Mouse (Mus musculus) cerebellum, adult 8-10 months (tissue): ENCODE measurements around the gene Miga1.
"Not testable (repeated sequence)": the region's sequence is repeated elsewhere in the genome, so short reads cannot be mapped to it uniquely, and the experiment has no call there.

ENCODE experiments used
- DNase-seq: peaks from one replicate; pipeline ENCODE4 v3.0.0; 2022

Gene Miga1

DNA sequence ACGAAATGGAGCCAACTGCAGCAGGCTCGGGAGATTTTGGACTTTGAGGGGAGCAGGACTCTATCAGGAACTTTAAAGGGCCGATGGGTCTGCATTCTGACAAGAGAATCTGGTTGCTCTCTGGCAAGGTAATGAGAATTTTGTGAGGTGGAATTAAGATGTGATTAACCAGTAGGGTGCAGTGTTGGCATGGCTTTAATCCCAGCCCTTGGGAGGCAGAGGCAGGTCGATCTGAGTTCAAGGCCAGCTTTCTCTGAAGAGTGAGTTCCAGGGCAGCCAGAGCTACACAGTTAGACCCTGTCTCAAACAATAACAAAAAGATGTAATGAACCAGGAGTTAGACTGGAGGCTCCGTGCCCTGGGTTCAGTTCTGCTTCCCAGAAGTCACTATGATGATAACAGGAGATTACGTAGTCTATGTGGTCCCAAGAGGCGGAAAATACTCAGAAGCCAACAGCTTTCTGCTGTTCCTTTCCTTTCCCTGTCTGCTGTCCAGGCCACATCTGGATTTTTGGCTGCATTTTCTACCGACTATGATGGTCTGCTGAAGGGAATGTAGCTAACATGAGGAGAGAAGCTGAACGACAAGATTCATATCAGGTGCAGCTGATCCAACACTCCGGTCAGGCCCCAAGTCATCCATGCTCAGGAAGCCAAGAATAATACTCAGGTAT, 19.1 kb downstream of the Miga1 start:
- DNase-seq: no peak

GRCm38 (mm10) chr3:152316447-152317173, 23.6 kb downstream of the Miga1 start:
- DNase-seq: not testable (repeated sequence)

GRCm38 (mm10) chr3:152315613-152316012, 24.6 kb downstream of the Miga1 start:
- DNase-seq: peak; percentile 56

- not testable (repeated sequence) for DNase-seq
Observed at GRCm38 (mm10) chr3:152314666-152315065, 25.5 kb downstream of the Miga1 start.

GRCm38 (mm10) chr3:152309250-152309645, 31.0 kb downstream of the Miga1 start:
- no peak for DNase-seq

DNA sequence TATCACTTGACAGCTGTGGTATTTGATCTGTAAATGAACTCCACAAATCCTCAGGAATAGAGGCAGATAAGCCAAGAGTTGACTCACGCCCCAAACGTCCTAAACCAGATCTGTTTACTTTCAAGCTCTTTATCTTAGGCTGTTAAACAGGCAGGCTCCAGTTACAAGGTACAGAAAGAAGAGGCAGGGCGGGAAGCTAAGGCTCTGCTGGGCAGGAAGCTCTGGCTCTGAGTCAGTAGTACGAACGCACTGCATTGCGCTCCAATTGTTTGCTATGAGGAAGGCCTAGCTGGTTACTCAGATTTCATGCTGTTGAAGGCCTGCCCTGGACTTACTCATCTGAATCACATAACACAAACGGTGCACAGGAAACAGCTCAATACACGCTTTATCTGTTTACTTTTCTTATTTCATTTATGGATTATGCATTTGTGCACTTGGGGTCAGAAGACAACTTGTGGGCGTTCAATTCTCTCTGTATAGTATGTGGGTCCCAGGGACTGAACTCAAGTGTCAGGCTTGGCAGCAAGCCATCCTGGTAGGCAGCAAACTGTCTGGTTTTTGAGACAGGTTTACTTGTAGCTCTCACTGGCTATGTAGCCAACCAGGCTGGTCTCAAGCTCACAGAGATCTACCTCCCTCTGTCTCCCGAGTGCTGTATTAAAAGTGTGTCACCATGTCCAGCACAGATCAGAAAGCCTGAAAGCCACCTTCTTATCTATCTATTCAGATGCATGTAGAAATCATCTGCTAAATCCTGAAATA, 31.5 kb downstream of the Miga1 start:
- no peak for DNase-seq

- no peak for DNase-seq
Observed at GRCm38 (mm10) chr3:152305971-152306370, 34.2 kb downstream of the Miga1 start.

- DNase-seq: no peak
Observed at GRCm38 (mm10) chr3:152305080-152305479, 35.1 kb downstream of the Miga1 start.

GRCm38 (mm10) chr3:152304093-152304815, 36.0 kb downstream of the Miga1 start:
- DNase-seq: no peak

GRCm38 (mm10) chr3:152302991-152303390, 37.2 kb downstream of the Miga1 start:
- no peak for DNase-seq

GRCm38 (mm10) chr3:152300376-152301337, 39.5 kb downstream of the Miga1 start:
- no peak for DNase-seq

DNA sequence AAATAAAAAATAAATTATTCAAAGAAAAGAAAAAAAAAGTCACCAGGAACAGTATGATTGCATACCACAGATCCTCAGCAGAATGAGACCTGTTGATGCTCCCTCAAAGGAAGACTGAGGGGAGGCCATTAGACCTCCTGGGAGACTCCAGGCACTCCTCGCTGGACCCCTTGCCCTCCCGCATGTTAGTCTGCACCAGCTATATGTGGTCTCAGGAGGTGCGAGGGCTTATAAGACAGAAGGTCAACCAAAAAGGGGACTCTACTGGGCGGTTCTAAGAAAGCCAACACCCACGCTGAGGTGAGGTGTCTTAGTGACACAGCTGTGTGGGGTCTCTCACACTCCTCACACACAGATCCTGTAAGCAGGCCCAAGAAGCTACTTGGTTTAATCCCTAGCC, 44.3 kb downstream of the Miga1 start:
- no peak for DNase-seq

GRCm38 (mm10) chr3:152294400-152294799, 45.8 kb downstream of the Miga1 start:
- DNase-seq: no peak

GRCm38 (mm10) chr3:152293530-152294181, 46.6 kb downstream of the Miga1 start:
- DNase-seq: no peak

- DNase-seq: no peak
Observed at GRCm38 (mm10) chr3:152291895-152292294, 48.3 kb downstream of the Miga1 start.

- no peak for DNase-seq
Observed at GRCm38 (mm10) chr3:152290175-152290798, 49.9 kb downstream of the Miga1 start.

- no peak for DNase-seq
Observed at GRCm38 (mm10) chr3:152288740-152289139, 51.5 kb downstream of the Miga1 start.

DNA sequence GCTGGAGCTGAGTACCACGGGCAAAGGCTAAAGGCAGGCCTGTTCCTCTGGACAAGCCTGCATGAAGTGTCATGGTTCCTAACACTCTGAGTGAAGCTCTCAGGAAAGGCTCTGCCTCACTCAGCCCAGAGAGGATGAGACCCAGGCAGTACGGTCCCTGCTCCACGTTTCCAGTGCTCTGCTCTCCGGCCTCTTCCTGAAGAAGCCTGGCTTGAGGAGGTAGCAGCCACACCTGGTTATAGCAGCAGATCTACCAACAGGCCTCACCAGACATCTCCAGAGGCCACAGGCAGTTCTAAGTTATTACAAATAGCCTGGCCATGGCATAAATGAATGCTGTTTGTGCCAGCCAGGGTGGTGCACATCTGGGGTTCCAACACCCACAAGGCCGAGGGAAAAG, 51.9 kb downstream of the Miga1 start:
- no peak for DNase-seq

DNA sequence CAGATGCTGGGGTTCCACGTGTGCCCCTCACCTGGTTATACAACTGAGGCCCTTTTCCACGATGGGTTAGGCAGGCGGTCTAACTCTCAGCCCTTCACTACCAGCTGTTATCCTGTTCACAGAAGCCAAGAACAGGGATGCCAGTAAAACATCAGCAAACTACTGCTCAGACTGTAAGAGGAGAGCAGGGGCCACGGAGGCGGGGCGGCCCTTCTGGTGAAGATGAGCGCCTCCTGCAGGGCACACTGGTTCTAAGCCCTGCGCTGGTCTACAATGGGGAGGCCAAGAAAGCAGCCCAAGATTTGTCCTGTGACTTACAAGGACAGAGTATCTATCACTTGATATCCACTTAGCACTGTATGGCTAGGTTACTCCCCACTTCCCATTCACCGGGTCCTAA, 52.4 kb downstream of the Miga1 start:
- no peak for DNase-seq

DNA sequence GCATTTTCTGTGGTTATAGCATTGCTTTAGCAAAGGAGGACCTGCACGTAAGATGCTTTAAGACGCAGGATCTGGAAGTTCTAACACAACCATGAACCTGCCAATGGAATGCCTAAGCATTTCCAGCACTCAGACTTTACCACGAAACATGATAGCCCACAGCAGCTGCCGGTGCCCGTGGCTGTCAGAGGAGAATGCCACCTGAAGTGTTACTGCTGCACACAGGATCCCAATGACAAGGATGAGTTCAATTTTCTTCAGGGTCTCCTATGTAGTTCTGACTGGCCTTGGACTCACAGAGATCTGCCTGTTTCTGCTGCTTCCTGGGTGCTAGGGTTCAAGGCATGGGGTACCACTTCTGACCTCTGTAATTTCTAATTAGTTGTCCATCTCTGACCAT, 55.4 kb downstream of the Miga1 start:
- DNase-seq: no peak

DNA sequence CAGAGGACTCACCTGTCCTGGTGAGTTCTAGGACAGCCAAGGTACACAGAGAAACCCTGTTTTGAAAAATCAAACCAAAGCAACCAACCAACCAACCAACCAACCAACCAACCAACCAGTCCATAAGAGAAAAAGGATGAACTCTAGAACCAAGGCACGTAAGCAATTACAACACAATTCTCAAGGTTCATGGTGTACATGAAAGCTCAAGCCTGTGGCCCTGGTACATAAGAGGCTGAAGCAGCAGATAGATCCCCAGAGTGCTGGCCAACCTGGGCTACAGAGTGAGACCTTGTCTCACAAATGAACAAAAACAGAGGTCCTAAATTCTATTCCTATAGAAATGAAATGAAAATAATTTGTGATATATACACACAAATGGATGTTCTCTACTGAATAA, 55.9 kb downstream of the Miga1 start:
- DNase-seq: no peak
